Mouse (Mus musculus) liver, embryonic 16.5 days (tissue): ENCODE measurements around the gene 4930548H24Rik. TPM values are rescaled to one million over a fixed set of nuclear protein-coding genes. Genes with fewer than 3 reads are reported as not detected.

Source experiments
- ATAC-seq: fragments of 200-750 bp; cut with Nextera tagmentation; 2 replicates; pipeline ENCODE4 v1.8.0; 2017; ENCODE audit warnings: low read depth, mild to moderate bottlenecking, moderate number of reproducible peaks, moderate library complexity
- H3K27ac ChIP-seq: fragments of 300-500 bp; sonication (generic); 2 replicates; pipeline ENCODE4 v1.5.1; 2014; ENCODE audit warnings: mild to moderate bottlenecking, low read length
- H3K27me3 ChIP-seq: fragments of 300-500 bp; sonication (generic); 2 replicates; pipeline ENCODE4 v1.6.1; 2014; ENCODE audit warnings: low read depth, low read length, mixed read lengths; ENCODE audit not compliant: control insufficient read depth, insufficient read depth
- H3K36me3 ChIP-seq: fragments of 300-500 bp; sonication (generic); 2 replicates; pipeline ENCODE4 v1.6.1; 2014; ENCODE audit warnings: mild to moderate bottlenecking; ENCODE audit not compliant: control insufficient read depth, insufficient read depth
- H3K4me1 ChIP-seq: fragments of 300-500 bp; sonication (generic); 2 replicates; pipeline ENCODE4 v1.6.1; 2014; ENCODE audit warnings: low read depth, low read length, mixed read lengths; ENCODE audit not compliant: control insufficient read depth
- H3K4me2 ChIP-seq: fragments of 300-500 bp; sonication (generic); 2 replicates; pipeline ENCODE4 v1.6.1; 2014; ENCODE audit warnings: low read depth, low read length, mixed read lengths
- H3K4me3 ChIP-seq: fragments of 300-500 bp; sonication (generic); 2 replicates; pipeline ENCODE4 v1.5.1; 2014; ENCODE audit warnings: low read depth, mild to moderate bottlenecking, low read length
- H3K9ac ChIP-seq: fragments of 300-500 bp; sonication (generic); 2 replicates; pipeline ENCODE4 v1.6.1; 2014; ENCODE audit warnings: low read depth, low read length
- H3K9me3 ChIP-seq: fragments of 300-500 bp; sonication (generic); replicated peaks from 2 replicates; pipeline ENCODE4 v1.6.1; 2016; ENCODE audit warnings: low read length; ENCODE audit not compliant: control insufficient read depth
- WGBS: fragments of 180-500 bp; shearing (Covaris S2); extraction: QIAGEN DNeasy Blood & Tissue Kit; methylation state at CpG from one replicate; pipeline ENCODE4 v1.1.7; 2014; ENCODE audit not compliant: insufficient replicate concordance; 5-methylcytosine and 5-hydroxymethylcytosine counted together
- polyA plus RNA-seq: library from polyadenylated mRNA; unstranded; fragments of >200 nt; fragmentation: Nextera tagmentation; extraction: Ambion mirVana; gene quantifications from 2 replicates; pipeline ENCODE4 v1.2.1, GENCODE M21; 2015

4930548H24Rik gene
- not detected in 2 replicates for polyA plus RNA-seq

DNA sequence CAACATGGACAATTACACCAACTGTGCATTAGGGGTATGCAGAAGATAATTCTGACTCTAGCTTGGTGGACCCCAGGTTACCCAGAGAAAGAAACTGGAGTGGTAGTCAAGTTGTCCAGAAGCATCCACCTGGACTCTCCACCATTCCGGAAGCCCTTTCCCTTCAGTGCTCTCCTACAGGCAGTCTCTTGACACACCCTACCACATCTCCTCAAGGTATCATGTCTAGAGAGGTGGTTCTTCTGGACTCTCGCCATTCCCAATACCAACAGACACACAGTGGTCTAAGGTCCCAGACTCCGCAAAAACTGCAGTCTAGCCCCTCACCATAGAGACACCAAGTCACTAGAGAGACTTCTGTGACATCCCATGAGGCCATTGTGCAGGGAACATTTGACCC, at the start of gene 4930548H24Rik:
Gene 4930548H24Rik (plus strand): TSS at position 301 of the 400 bp plus-strand sequence.
- H3K4me2 ChIP-seq, result no peak within 1 kb of the TSS
- no peak for ATAC-seq
- WGBS, result 72% methylated on average over 3 of the region's 3 CpGs
- no peak within 1 kb of the TSS for H3K9ac ChIP-seq
- no peaks in the 10 kb centered on the region for H3K27me3 ChIP-seq
- no peak within 1 kb of the TSS for H3K4me3 ChIP-seq
- H3K27ac ChIP-seq, result no peak within 1 kb of the TSS
- H3K4me1 ChIP-seq, result no peaks in the 10 kb centered on the region
- peaks cover 3% of the 10 kb centered on the region; the same call in 1 of the 2 replicates for H3K36me3 ChIP-seq
- no peaks in the 10 kb centered on the region for H3K9me3 ChIP-seq

DNA sequence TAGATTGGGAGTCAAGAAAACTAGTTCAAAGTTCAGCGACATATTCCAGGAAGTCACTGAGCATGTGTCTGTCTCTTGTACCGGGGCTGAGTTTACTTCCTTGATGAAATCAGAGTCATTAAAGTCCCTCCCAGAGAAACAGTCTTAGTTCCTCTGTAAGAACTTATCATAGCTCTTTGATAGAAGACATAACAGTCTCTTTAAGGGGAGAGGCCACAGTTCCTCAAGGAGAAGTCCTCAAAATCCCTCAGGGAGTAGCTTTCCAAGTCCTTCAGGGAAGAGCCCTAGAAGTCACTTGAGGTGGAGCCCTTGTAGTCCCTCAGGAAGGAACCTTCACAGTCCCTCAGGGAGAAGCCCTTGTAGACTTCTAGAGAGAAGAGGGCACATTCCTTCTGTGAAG, 34.2 kb upstream of the 4930548H24Rik start:
- no peak overlapping the region for H3K4me2 ChIP-seq
- no peak for ATAC-seq

DNA sequence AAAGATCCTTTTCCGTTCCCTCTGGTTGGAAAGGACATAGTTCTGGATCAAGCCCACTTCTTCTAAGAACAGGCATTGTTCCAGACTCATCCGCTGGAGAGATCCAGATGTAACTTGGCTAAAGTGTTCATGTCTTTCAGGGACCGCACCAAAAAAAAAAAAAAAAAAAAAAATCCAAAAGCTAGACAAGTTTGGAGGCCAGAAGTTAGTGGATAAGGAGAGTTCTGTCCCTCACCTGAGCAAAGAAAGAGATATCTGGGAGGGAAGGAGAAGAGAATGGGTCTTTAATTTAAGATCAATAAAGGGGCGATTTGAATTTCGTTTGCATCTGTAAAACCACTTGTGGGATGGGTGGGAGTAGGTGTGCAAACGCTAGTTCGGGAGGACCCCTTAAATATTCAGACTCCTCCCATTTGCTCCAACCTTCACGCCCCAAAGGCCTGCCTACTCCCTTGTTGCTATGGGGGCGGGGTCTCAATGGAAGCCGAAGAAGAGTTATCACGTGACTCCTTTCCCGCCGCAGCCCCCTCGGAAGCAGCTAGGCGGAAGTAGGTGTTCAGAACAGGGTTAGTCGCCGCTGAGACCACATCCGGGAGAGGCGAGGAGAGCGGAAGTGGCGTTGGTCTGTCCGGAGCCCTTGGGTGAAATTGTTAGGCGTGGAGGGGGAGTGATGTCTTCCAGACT, 33.5 kb upstream of the 4930548H24Rik start, which contains the start of gene Zfp512:
Gene Zfp512 (plus strand): TSS at position 554 of the 684 bp plus-strand sequence.
- Histone ChIP-seq H3K4me1 (peaks cover 12% of the 10 kb centered on the region), H3K4me3 (peak within 1 kb of the TSS; percentile 65), H3K9me3 (no peaks in the 10 kb centered on the region), H3K27me3 (no peaks in the 10 kb centered on the region), H3K27ac (peak within 1 kb of the TSS; percentile 36), H3K4me2 (peak within 1 kb of the TSS; percentile 75), H3K36me3 (no peaks in the 10 kb centered on the region), H3K9ac (peak within 1 kb of the TSS; percentile 70)
- WGBS, result 6% methylated on average over 23 of the region's 23 CpGs
- peak; percentile 98 for ATAC-seq

More for the DNA sequence above, 34.2 kb upstream of the 4930548H24Rik start:
- Histone ChIP-seq H3K27me3 (no peaks in the 10 kb centered on the region), H3K9ac (no peak overlapping the region), H3K4me1 (peaks cover 12% of the 10 kb centered on the region), H3K4me3 (no peak overlapping the region), H3K36me3 (no peaks in the 10 kb centered on the region), H3K27ac (peak overlapping the region; percentile 27; the same call in 1 of the 2 replicates), H3K9me3 (no peaks in the 10 kb centered on the region)
- 33% methylated on average over 2 of the region's 2 CpGs for WGBS

DNA sequence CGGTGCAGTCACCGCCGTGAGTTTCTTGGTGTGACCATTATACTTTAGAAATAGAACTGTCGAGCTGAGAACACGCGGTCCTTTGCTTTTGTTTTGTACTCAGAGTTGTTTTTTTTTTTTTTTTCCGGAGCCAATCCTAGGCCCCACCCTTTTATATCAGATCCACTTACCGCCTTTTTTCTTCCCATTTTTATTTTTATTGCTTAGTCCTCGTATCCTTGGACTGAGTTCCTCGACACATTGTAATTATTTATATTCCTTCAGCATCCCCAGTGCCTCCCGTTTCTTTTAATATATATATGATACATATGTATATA, 33.0 kb upstream of the 4930548H24Rik start:
- Histone ChIP-seq H3K27ac (peak overlapping the region; percentile 36; the same call in 1 of the 2 replicates), H3K36me3 (no peaks in the 10 kb centered on the region), H3K4me1 (peaks cover 12% of the 10 kb centered on the region), H3K27me3 (no peaks in the 10 kb centered on the region), H3K9ac (peak overlapping the region; percentile 66), H3K9me3 (no peaks in the 10 kb centered on the region), H3K4me2 (peak overlapping the region; percentile 75), H3K4me3 (peak overlapping the region; percentile 65)
- peak; percentile 16 for ATAC-seq
- 0% methylated on average over 11 of the region's 11 CpGs for WGBS

DNA sequence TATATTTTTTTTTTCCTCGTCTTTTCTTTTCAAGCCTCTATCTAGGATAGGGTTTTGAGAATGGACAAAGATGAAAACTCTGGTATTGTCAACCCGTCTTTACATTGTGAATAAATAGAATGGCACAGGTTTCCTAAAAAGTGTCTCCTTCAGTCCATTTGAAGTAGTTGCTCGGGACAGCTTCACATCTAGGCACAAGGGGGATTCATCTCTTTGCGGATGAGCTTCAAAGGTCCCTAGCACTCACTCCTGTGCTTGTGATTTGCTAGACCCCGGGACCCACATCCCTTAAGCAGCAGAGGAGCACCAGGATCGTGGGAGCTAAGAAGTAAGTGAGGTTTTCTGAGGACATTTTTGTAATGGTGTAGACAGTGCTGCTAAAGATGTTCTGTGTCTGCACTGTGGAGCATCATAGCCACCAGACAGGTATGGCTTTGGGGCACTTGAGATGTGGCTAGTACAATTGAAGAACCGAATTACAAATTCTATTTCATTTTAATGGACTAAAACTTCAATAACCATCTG, 32.6 kb upstream of the 4930548H24Rik start:
- no peaks in the 10 kb centered on the region for H3K27me3 ChIP-seq
- peak overlapping the region; percentile 65 for H3K4me3 ChIP-seq
- ATAC-seq, result no peak
- no peaks in the 10 kb centered on the region for H3K9me3 ChIP-seq
- H3K4me2 ChIP-seq, result peak overlapping the region; percentile 75
- H3K36me3 ChIP-seq, result no peaks in the 10 kb centered on the region
- peak overlapping the region; percentile 70 for H3K9ac ChIP-seq
- H3K4me1 ChIP-seq, result peaks cover 12% of the 10 kb centered on the region
- 8% methylated on average over 7 of the region's 7 CpGs for whole genome bisulfite sequencing
- 0 out of 2 replicates have a peak overlapping the region, but pooled peaks have one; percentile 27 for H3K27ac ChIP-seq

DNA sequence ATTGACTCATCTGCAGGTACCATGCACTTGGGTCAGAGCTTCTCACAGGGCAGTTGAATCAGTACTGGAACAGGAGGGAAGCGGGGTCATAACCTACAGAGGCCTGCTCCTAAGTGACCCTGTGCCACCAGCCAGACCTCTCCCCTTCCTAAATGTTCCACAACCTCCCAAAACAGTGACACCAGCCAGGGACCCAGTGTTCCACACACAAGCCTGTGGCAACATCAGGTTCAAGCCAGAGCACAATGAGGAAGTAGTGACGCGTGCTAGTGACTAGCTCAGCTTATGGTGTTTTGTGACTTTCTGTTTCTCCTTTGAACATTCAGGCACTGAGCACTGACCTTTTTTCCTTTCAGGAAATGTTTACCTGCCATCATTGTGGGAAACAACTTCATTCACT, 17.7 kb upstream of the 4930548H24Rik start:
- WGBS, result 63% methylated on average over 3 of the region's 3 CpGs
- H3K36me3 ChIP-seq, result peaks cover 18% of the 10 kb centered on the region

DNA sequence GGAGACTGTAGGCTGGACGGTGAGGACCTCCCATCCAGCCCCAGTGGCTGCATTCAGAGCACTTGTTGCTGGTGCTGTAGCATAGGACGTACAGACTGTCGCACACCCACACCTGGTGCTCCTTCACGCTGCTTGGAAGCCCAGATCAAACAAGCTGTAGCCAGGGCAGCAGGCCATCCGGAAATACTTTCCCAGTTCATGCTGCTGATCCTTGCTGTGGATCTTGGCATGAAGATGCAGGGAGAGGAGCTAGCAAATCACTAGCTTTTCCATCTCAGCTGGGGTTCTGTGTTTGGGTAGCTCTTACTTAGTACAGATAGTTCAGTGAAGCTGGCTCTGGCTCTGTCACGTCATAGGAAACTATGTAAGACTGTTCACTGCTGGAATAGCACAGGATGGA, 15.8 kb upstream of the 4930548H24Rik start:
- Histone ChIP-seq H3K9ac (no peak overlapping the region), H3K27ac (no peak overlapping the region), H3K9me3 (no peaks in the 10 kb centered on the region), H3K36me3 (peaks cover 34% of the 10 kb centered on the region), H3K4me2 (no peak overlapping the region), H3K27me3 (no peaks in the 10 kb centered on the region), H3K4me3 (no peak overlapping the region), H3K4me1 (no peaks in the 10 kb centered on the region)
- no peak for ATAC-seq
- WGBS, result 78% methylated on average over 6 of the region's 6 CpGs

More for the DNA sequence above, 17.7 kb upstream of the 4930548H24Rik start:
- Histone ChIP-seq H3K4me1 (no peaks in the 10 kb centered on the region), H3K9me3 (no peaks in the 10 kb centered on the region), H3K27me3 (no peaks in the 10 kb centered on the region), H3K27ac (no peak overlapping the region), H3K4me3 (no peak overlapping the region), H3K9ac (no peak overlapping the region), H3K4me2 (no peak overlapping the region)
- no peak for ATAC-seq

DNA sequence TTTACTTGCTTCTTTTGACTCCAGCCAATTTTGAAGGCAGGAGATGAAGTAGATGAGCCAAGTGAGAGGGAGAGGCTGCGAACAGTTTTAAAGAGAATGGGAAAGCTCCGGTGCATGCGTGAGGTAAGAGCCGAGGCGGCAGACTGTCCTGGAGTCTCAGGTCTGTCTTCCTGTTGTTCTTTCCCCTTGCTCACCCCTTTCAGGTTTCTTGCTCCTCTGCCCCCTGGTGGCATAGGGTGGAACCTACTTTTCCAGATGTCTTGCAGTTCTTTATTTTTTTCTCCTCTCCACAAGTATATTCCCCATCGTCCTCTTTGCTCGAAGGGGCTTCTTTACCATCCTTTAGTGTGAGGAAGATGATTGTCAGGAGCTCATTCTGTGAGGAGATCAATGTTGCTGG, 15.2 kb upstream of the 4930548H24Rik start:
- H3K9ac ChIP-seq, result no peak overlapping the region
- peaks cover 34% of the 10 kb centered on the region for H3K36me3 ChIP-seq
- WGBS, result 70% methylated on average over 7 of the region's 7 CpGs
- H3K27ac ChIP-seq, result no peak overlapping the region
- H3K4me1 ChIP-seq, result no peaks in the 10 kb centered on the region
- H3K9me3 ChIP-seq, result no peaks in the 10 kb centered on the region
- no peak for ATAC-seq
- H3K27me3 ChIP-seq, result no peaks in the 10 kb centered on the region
- H3K4me3 ChIP-seq, result no peak overlapping the region
- no peak overlapping the region for H3K4me2 ChIP-seq

DNA sequence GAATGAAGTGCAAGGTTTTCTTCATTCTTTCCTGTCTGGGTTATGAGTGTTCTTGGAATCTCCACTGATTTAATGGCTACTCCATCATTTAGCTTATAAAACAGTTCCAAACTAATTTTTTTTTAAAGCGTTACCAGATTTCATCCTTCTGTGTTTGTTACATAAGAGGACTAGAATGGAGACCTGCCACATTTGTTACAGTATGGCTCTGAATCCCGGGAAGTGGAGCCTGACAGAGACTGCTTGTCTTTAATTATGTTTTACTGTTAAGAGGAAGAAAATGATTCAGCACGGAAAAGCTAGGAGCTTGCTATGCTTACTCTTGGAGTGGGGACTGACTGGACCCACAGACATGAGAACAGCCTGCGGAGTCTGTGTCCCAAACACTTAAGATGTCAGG, 5.0 kb upstream of the 4930548H24Rik start:
- Histone ChIP-seq H3K4me3 (no peak overlapping the region), H3K9ac (no peak overlapping the region), H3K9me3 (no peaks in the 10 kb centered on the region), H3K27me3 (no peaks in the 10 kb centered on the region), H3K4me1 (no peaks in the 10 kb centered on the region), H3K36me3 (peaks cover 26% of the 10 kb centered on the region), H3K27ac (no peak overlapping the region), H3K4me2 (no peak overlapping the region)
- 80% methylated on average over 4 of the region's 4 CpGs for WGBS
- no peak for ATAC-seq
